Mouse (Mus musculus): ENCODE measurements at regions not wholly inside any gene's neighbourhood (a gene's known extent, or its start where the extent isn't known, plus 50 kb on each side); places are given as distances from the start of the nearest gene placed in this dataset.

GRCm38 (mm10) chr6:11727806-11728205 is 179.5 kb downstream of the Ndufa4 start:
- no peaks in the 10 kb centered on the region for H3K9me3 ChIP-seq (ENCODE audit: control insufficient read depth, low read depth, low read length)
- no peak for ATAC-seq (ENCODE audit: insufficient number of reproducible peaks, insufficient read depth, low FRiP score, low read depth)
- H3K4me2 ChIP-seq (replicated peaks; ENCODE audit: low read depth, low read length) = no peak overlapping the region
- H3K9ac ChIP-seq (replicated peaks; ENCODE audit: low read depth, low read length) = no peak overlapping the region
- no peaks in the 10 kb centered on the region for H3K4me1 ChIP-seq (ENCODE audit: control insufficient read depth, insufficient read depth, low read length)
- no peaks in the 10 kb centered on the region for H3K36me3 ChIP-seq (ENCODE audit: control insufficient read depth, insufficient read depth, low read length)
- H3K27me3 ChIP-seq (ENCODE audit: control insufficient read depth, insufficient read depth, low read length) = no peaks in the 10 kb centered on the region
- 66% methylated on average over 1 of the region's 1 CpGs for WGBS
- no peak overlapping the region for H3K27ac ChIP-seq (ENCODE audit: low read length)
- H3K4me3 ChIP-seq (ENCODE audit: low read depth, low read length) = no peak overlapping the region

DNA sequence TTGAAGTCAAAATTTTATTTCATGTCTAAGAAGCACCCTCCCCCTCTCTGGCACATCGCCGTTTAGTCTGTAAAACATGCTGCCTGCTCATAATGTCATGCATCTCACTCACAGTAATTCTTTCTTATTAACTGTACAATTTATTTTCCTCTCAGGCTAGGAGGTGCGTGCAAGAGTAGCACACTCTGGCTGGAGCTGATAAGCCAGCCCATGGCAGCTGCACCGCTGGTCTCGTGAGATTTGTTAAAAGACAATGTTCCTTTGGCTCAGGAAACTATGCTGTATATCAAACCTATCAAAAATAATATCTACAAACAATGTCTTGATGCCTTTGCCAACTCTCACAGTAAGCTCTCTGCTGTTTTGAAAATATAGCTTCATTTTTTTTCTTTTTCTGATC is 179.9 kb downstream of the Ndufa4 start:
- Histone ChIP-seq H3K9me3 (ENCODE audit: control insufficient read depth, low read depth, low read length) (no peaks in the 10 kb centered on the region), H3K9ac (replicated peaks; ENCODE audit: low read depth, low read length) (no peak overlapping the region), H3K4me3 (ENCODE audit: low read depth, low read length) (no peak overlapping the region), H3K36me3 (ENCODE audit: control insufficient read depth, insufficient read depth, low read length) (no peaks in the 10 kb centered on the region), H3K4me1 (ENCODE audit: control insufficient read depth, insufficient read depth, low read length) (no peaks in the 10 kb centered on the region), H3K4me2 (replicated peaks; ENCODE audit: low read depth, low read length) (no peak overlapping the region), H3K27me3 (ENCODE audit: control insufficient read depth, insufficient read depth, low read length) (no peaks in the 10 kb centered on the region), H3K27ac (ENCODE audit: low read length) (no peak overlapping the region)
- 53% methylated on average over 5 of the region's 5 CpGs for WGBS
- peak; percentile 28; the same call in 1 of the 2 replicates for ATAC-seq (ENCODE audit: insufficient number of reproducible peaks, insufficient read depth, low FRiP score, low read depth)

DNA sequence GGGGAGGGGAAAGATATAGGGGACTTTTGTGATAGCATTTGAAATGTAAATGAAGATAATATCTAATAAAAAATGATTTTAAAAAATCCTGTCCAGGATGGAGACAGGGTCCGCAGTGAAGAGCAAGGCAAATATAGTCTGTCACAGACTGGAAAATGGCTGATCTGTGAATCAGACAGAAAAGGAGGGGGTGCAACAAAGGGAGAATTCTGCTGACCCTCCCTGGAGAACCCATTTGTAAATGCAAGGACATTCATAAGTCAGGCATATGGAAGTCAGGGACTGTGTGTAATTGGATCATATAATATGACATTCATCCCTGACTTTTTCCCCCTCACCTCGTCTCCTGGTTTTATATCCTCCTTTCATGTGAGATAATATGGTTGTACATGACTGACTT is 183.8 kb downstream of the Ndufa4 start:
- Histone ChIP-seq H3K9ac (replicated peaks; ENCODE audit: low read depth, low read length) (no peak overlapping the region), H3K4me3 (ENCODE audit: low read depth, low read length) (no peak overlapping the region), H3K27me3 (ENCODE audit: control insufficient read depth, insufficient read depth, low read length) (no peaks in the 10 kb centered on the region), H3K4me1 (ENCODE audit: control insufficient read depth, insufficient read depth, low read length) (no peaks in the 10 kb centered on the region), H3K27ac (ENCODE audit: low read length) (no peak overlapping the region), H3K4me2 (replicated peaks; ENCODE audit: low read depth, low read length) (no peak overlapping the region), H3K9me3 (ENCODE audit: control insufficient read depth, low read depth, low read length) (no peaks in the 10 kb centered on the region), H3K36me3 (ENCODE audit: control insufficient read depth, insufficient read depth, low read length) (no peaks in the 10 kb centered on the region)
- no peak for ATAC-seq (ENCODE audit: insufficient number of reproducible peaks, insufficient read depth, low FRiP score, low read depth)
- WGBS = 84% methylated on average over 2 of the region's 2 CpGs

GRCm38 (mm10) chr6:11720274-11720673 is 187.0 kb downstream of the Ndufa4 start:
- 75% methylated on average over 4 of the region's 4 CpGs for WGBS
- H3K4me1 ChIP-seq (ENCODE audit: control insufficient read depth, insufficient read depth, low read length) = no peaks in the 10 kb centered on the region
- no peaks in the 10 kb centered on the region for H3K36me3 ChIP-seq (ENCODE audit: control insufficient read depth, insufficient read depth, low read length)
- no peaks in the 10 kb centered on the region for H3K27me3 ChIP-seq (ENCODE audit: control insufficient read depth, insufficient read depth, low read length)
- H3K4me3 ChIP-seq (ENCODE audit: low read depth, low read length) = no peak overlapping the region
- no peak overlapping the region for H3K27ac ChIP-seq (ENCODE audit: low read length)
- H3K4me2 ChIP-seq (replicated peaks; ENCODE audit: low read depth, low read length) = no peak overlapping the region
- no peak overlapping the region for H3K9ac ChIP-seq (replicated peaks; ENCODE audit: low read depth, low read length)
- no peaks in the 10 kb centered on the region for H3K9me3 ChIP-seq (ENCODE audit: control insufficient read depth, low read depth, low read length)
- no peak for ATAC-seq (ENCODE audit: insufficient number of reproducible peaks, insufficient read depth, low FRiP score, low read depth)

GRCm38 (mm10) chr6:11710581-11710980 is 196.7 kb downstream of the Ndufa4 start:
- Histone ChIP-seq H3K9me3 (ENCODE audit: control insufficient read depth, low read depth, low read length) (no peaks in the 10 kb centered on the region), H3K27me3 (ENCODE audit: control insufficient read depth, insufficient read depth, low read length) (no peaks in the 10 kb centered on the region), H3K4me2 (replicated peaks; ENCODE audit: low read depth, low read length) (no peak overlapping the region), H3K36me3 (ENCODE audit: control insufficient read depth, insufficient read depth, low read length) (no peaks in the 10 kb centered on the region), H3K27ac (ENCODE audit: low read length) (no peak overlapping the region), H3K4me3 (ENCODE audit: low read depth, low read length) (no peak overlapping the region), H3K9ac (replicated peaks; ENCODE audit: low read depth, low read length) (no peak overlapping the region), H3K4me1 (ENCODE audit: control insufficient read depth, insufficient read depth, low read length) (no peaks in the 10 kb centered on the region)
- ATAC-seq (ENCODE audit: insufficient number of reproducible peaks, insufficient read depth, low FRiP score, low read depth) = no peak
- 85% methylated on average over 2 of the region's 2 CpGs for WGBS

GRCm38 (mm10) chr6:11709465-11709864 is 197.8 kb downstream of the Ndufa4 start:
- no peak for ATAC-seq (ENCODE audit: insufficient number of reproducible peaks, insufficient read depth, low FRiP score, low read depth)
- Histone ChIP-seq H3K36me3 (ENCODE audit: control insufficient read depth, insufficient read depth, low read length) (no peaks in the 10 kb centered on the region), H3K27ac (ENCODE audit: low read length) (no peak overlapping the region), H3K27me3 (ENCODE audit: control insufficient read depth, insufficient read depth, low read length) (no peaks in the 10 kb centered on the region), H3K4me3 (ENCODE audit: low read depth, low read length) (no peak overlapping the region), H3K9ac (replicated peaks; ENCODE audit: low read depth, low read length) (no peak overlapping the region), H3K4me2 (replicated peaks; ENCODE audit: low read depth, low read length) (no peak overlapping the region), H3K4me1 (ENCODE audit: control insufficient read depth, insufficient read depth, low read length) (no peaks in the 10 kb centered on the region), H3K9me3 (ENCODE audit: control insufficient read depth, low read depth, low read length) (no peaks in the 10 kb centered on the region)

Measured in stomach, embryonic 14.5 days (tissue).